Mouse (Mus musculus) kidney, embryonic 15.5 days (tissue): ENCODE measurements at regions not wholly inside any gene's neighbourhood (a gene's known extent, or its start where the extent isn't known, plus 50 kb on each side); places are given as distances from the start of the nearest gene placed in this dataset.

ENCODE experiments used
- ATAC-seq: fragments of 200-750 bp; cut with Nextera tagmentation; replicated peaks from 2 replicates; pipeline ENCODE4 v1.8.0; 2017; ENCODE audit warnings: moderate TSS enrichment; ENCODE audit not compliant: low FRiP score
- H3K27ac ChIP-seq: fragments of 300-500 bp; sonication (generic); 2 replicates; pipeline ENCODE4 v1.5.1; 2015; ENCODE audit warnings: mild to moderate bottlenecking, inconsistent platforms
- H3K27me3 ChIP-seq: fragments of 300-500 bp; sonication (generic); 2 replicates; pipeline ENCODE4 v1.6.1; 2015; ENCODE audit warnings: inconsistent platforms
- H3K36me3 ChIP-seq: fragments of 300-500 bp; sonication (generic); 2 replicates; pipeline ENCODE4 v1.6.1; 2015; ENCODE audit warnings: inconsistent platforms
- H3K4me1 ChIP-seq: fragments of 300-500 bp; sonication (generic); 2 replicates; pipeline ENCODE4 v1.6.1; 2015; ENCODE audit warnings: inconsistent platforms
- H3K4me2 ChIP-seq: fragments of 300-500 bp; sonication (generic); 2 replicates; pipeline ENCODE4 v1.6.1; 2015; ENCODE audit warnings: moderate library complexity, mild to moderate bottlenecking, inconsistent platforms
- H3K4me3 ChIP-seq: fragments of 300-500 bp; sonication (generic); replicated peaks from 2 replicates; pipeline ENCODE4 v1.5.1; 2015; ENCODE audit warnings: mild to moderate bottlenecking, inconsistent platforms
- H3K9ac ChIP-seq: fragments of 300-500 bp; sonication (generic); 2 replicates; pipeline ENCODE4 v1.6.1; 2015; ENCODE audit warnings: mild to moderate bottlenecking, inconsistent platforms
- H3K9me3 ChIP-seq: fragments of 300-500 bp; sonication (generic); replicated peaks from 2 replicates; pipeline ENCODE4 v1.6.1; 2016; ENCODE audit warnings: inconsistent platforms
- WGBS: fragments of 180-500 bp; shearing (Covaris S2); methylation state at CpG from one replicate; pipeline ENCODE4 v1.1.7; 2015; ENCODE audit warnings: mixed read lengths; 5-methylcytosine and 5-hydroxymethylcytosine counted together

DNA sequence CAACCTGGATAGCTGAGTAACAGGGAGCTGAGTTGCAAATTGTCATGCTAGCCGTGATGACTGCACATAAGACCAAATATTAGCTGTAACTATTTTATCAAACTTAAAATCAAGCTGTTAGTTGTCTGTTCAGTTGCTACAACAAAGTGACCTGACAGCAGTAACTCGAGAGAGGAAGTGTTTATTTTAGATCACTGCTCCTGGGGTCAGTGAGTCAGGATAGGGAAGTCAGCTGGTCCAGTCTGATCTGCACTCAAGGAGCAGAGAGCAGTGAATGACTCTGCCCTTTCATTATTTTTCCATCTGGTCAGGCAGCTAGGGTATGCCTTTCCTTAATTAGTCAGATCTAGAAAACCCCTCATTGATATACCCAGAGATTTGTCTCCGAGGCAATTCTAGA is 162.5 kb downstream of the Nuf2 start:
- no peak for ATAC-seq
- WGBS = 10% methylated on average over 3 of the region's 3 CpGs
- Histone ChIP-seq H3K4me3 (no peak overlapping the region), H3K4me1 (peaks cover 23% of the 10 kb centered on the region), H3K27me3 (no peaks in the 10 kb centered on the region), H3K9me3 (no peaks in the 10 kb centered on the region), H3K4me2 (no peak overlapping the region), H3K27ac (peak overlapping the region; percentile 90), H3K36me3 (no peaks in the 10 kb centered on the region), H3K9ac (no peak overlapping the region)

DNA sequence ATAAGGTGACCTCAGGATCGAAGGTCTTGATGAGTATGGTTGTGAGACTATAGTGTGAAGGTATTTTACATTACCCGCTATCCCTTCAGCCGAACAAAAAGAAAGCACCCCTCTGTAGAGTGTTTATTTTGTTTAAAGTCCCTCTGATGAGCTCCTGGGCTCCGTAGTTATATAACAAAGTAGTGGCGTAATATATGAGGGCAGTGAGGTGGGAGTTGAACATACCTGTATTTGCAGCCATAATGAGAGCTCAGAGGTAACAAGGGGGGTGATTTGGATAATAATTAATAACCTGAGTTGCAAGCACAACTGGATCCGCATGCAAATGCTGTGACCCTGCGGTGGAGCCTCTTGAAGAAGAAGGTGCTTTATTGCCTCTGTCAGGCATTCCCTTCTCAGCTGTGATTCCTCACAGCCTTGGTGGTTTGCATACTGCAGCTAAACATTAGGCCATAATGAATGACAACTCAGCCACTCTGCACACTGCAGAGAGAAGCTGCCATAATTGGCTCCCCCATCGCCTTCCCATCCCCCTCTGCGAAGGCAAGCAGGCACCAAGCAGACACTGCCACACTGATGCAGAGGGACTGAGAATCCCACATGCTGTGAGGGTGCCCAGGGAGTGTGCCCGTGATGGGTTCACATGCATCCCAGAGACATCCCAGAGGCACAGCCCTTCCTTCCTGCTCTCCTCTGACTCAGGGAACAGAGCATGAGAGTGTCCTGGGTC is 163.3 kb downstream of the Nuf2 start:
- ATAC-seq = peak; percentile 72

DNA sequence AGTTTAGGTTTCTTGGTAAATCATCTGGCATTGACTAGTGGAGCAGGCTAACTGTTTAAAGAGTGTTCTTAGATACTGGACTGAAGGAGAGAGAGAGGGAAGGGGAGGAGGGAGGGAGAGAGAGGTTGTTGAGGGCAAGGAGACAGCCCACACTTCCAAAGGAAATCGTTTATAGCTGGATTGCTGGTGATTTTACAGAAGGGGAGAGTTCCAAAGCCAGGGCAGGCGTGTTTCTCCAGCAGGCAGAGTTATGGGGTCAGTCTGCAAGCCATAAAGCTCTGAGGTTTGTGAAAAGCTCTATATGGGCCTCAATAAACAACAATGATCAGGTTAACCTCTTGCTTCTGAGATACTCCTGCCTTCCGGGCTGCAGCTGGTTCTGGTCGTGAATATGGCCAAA is 163.9 kb downstream of the Nuf2 start:
- no peak overlapping the region for H3K4me3 ChIP-seq
- H3K27ac ChIP-seq = peak overlapping the region; percentile 90
- H3K4me1 ChIP-seq = peaks cover 28% of the 10 kb centered on the region
- no peaks in the 10 kb centered on the region for H3K9me3 ChIP-seq
- H3K27me3 ChIP-seq = no peaks in the 10 kb centered on the region
- no peak overlapping the region for H3K9ac ChIP-seq
- 0 out of 2 replicates have a peak overlapping the region, but pooled peaks have one; percentile 12 for H3K4me2 ChIP-seq
- no peaks in the 10 kb centered on the region for H3K36me3 ChIP-seq
- 15% methylated on average over 4 of the region's 4 CpGs for WGBS
- ATAC-seq = peak; percentile 42

More for the DNA sequence above, 163.3 kb downstream of the Nuf2 start:
- Histone ChIP-seq H3K4me2 (0 out of 2 replicates have a peak overlapping the region, but pooled peaks have one; percentile 12), H3K4me3 (no peak overlapping the region), H3K9ac (no peak overlapping the region), H3K27ac (peak overlapping the region; percentile 90), H3K9me3 (no peaks in the 10 kb centered on the region), H3K36me3 (no peaks in the 10 kb centered on the region), H3K27me3 (no peaks in the 10 kb centered on the region), H3K4me1 (peaks cover 25% of the 10 kb centered on the region)
- 25% methylated on average over 10 of the region's 10 CpGs for WGBS

DNA sequence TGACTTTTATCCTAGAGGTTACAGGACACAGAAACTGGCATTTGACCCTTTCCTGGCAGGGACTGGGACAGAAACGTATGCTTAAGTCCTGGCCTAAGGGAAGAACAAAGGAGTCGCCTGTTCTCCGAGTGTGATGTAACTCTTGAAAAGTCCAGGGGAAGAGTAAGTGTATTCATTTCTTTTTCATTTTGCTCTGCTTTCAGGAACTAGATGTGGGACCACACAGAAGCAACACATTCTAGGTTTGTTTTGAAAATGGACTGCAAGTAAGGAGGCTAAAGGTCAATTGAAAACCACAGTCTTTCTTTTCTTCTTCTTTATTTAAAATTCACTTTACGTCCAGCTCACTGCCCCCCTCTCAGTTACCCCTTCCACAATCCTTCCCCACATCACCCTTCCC is 168.7 kb downstream of the Nuf2 start:
- Histone ChIP-seq H3K27ac (no peak overlapping the region; the same call in 1 of the 2 replicates), H3K4me2 (no peak overlapping the region), H3K4me3 (no peak overlapping the region), H3K27me3 (no peaks in the 10 kb centered on the region), H3K36me3 (no peaks in the 10 kb centered on the region), H3K9me3 (no peaks in the 10 kb centered on the region), H3K9ac (no peak overlapping the region), H3K4me1 (peaks cover 15% of the 10 kb centered on the region)
- 68% methylated on average over 4 of the region's 4 CpGs for WGBS
- no peak for ATAC-seq

DNA sequence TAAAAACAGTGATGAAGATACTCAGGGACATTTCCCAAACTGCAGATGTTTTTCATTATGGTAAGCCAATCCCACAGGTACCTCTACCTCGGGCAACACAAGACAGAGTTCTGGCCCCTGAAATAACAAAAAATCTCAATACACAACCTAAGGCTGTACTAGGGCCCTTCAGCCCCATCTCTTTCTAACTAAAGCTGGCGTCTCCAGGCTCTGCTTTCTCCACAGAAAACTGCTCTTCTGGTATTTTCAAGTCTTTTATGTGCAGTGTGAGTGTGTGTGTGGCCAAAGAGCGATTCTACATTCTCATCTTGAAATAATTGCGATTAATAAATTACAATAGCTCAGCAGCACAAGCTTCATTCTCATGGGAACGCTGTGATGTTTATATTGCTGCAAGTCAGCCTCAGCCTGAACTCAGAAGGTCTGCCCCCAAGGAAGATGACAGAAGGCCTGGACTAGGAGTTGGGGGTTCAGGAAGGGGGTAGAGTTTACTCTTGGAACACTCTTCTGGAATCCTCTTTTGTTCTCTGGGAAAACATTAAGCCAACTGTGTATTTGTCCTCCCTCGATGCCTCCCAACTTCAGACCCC is 173.5 kb downstream of the Nuf2 start:
- ATAC-seq = peak; percentile 76
- 45% methylated on average over 6 of the region's 6 CpGs for WGBS
- peak overlapping the region; percentile 86 for H3K27ac ChIP-seq

DNA sequence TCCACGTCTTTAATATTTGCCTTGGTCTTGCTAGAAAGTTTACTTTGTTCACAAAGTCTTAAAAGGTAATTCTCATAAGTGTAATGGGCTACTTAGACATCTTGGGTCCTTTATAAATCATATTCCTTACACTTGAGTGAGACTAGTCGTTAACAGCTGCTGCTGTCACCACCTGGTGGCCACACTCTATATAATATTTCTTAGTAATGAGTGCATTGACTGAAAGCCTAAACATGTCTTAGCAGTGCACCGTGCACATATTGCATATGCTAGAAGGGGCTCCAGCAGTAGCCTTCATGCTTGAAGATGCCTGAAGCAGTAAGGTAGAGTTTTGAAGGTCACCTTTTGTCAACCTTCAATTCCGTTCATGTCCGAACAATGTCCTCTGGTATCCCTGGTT is 177.2 kb downstream of the Nuf2 start:
- Histone ChIP-seq H3K9ac (no peak overlapping the region), H3K4me3 (no peak overlapping the region), H3K27me3 (no peaks in the 10 kb centered on the region), H3K9me3 (no peaks in the 10 kb centered on the region), H3K27ac (no peak overlapping the region), H3K4me2 (no peak overlapping the region), H3K4me1 (peaks cover 18% of the 10 kb centered on the region), H3K36me3 (no peaks in the 10 kb centered on the region)
- 66% methylated on average over 5 of the region's 5 CpGs for WGBS
- ATAC-seq = no peak

More for the DNA sequence above, 173.5 kb downstream of the Nuf2 start:
- Histone ChIP-seq H3K9me3 (no peaks in the 10 kb centered on the region), H3K4me1 (peaks cover 19% of the 10 kb centered on the region), H3K9ac (no peak overlapping the region), H3K36me3 (no peaks in the 10 kb centered on the region), H3K4me2 (no peak overlapping the region), H3K4me3 (no peak overlapping the region), H3K27me3 (no peaks in the 10 kb centered on the region)

DNA sequence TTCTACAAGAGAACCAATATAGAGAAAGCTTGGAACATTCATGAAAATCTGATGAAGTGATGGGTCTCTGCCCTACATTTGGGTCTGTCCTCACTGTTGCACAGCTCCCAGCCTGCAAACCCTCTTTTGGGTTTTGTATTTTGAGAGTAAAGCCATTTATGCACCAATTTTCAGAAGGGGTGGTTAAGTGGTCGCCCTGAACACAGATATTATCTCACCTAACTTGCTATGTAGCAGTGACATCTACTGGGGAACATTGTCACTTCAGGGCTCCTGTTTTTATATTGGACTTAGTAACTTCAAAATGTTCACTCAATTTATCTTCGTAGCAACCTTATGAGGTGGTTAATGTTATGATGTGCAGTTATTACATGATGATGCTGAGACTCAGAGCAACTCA is 183.6 kb downstream of the Nuf2 start:
- Histone ChIP-seq H3K4me2 (no peak overlapping the region), H3K9ac (no peak overlapping the region), H3K9me3 (no peaks in the 10 kb centered on the region), H3K36me3 (no peaks in the 10 kb centered on the region), H3K27me3 (no peaks in the 10 kb centered on the region), H3K4me3 (no peak overlapping the region), H3K4me1 (no peaks in the 10 kb centered on the region), H3K27ac (peak overlapping the region; percentile 61)
- WGBS = 42% methylated on average over 2 of the region's 2 CpGs
- peak; percentile 54; the same call in 1 of the 2 replicates for ATAC-seq

DNA sequence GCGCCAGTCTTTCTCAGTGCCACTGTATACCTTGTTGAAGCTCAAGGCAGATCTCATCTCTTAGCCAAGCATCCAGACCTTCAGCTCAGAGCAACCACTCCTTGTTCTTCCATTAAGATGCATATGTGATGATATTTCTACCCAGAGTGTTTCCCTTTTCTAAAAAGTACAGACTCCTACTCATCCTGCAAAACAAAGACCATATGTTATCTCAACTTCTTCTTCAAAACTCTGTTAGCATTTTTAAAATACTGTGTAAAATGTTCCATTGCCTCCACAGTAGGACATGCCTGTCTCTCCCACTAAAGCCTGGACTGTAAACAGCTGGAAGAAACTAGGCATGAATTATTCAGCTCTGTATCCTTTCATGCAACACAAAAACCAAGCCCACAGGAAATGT is 184.4 kb downstream of the Nuf2 start:
- Histone ChIP-seq H3K4me1 (no peaks in the 10 kb centered on the region), H3K27me3 (no peaks in the 10 kb centered on the region), H3K27ac (peak overlapping the region; percentile 61), H3K36me3 (no peaks in the 10 kb centered on the region), H3K4me3 (no peak overlapping the region), H3K9me3 (no peaks in the 10 kb centered on the region), H3K4me2 (no peak overlapping the region), H3K9ac (no peak overlapping the region)
- peak; percentile 46; the same call in 1 of the 2 replicates for ATAC-seq
- 85% methylated on average over 1 of the region's 1 CpGs for WGBS

DNA sequence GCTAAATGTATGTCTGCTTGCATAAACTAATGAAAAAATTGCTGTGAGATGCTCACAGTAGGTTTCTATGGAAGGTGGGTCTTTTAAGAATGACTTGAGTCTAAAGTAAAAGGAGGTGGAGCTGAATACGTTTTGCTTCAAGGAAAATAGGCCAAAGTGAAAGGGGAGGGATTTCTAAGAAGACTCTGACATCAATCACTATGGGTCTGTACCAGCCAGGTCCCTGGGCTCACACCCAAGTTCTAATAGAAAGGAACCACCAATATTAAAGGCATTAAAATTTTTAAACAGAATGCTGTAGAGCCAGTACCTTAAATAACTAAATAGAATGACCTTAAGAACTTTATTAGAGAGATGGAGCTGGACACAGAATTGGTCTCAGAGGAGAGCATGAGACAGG is 190.1 kb downstream of the Nuf2 start:
- Histone ChIP-seq H3K27me3 (no peaks in the 10 kb centered on the region), H3K27ac (no peak overlapping the region), H3K4me2 (no peak overlapping the region), H3K4me1 (no peaks in the 10 kb centered on the region), H3K36me3 (no peaks in the 10 kb centered on the region), H3K9me3 (no peaks in the 10 kb centered on the region), H3K4me3 (no peak overlapping the region), H3K9ac (no peak overlapping the region)
- whole genome bisulfite sequencing = 61% methylated on average over 1 of the region's 1 CpGs
- no peak for ATAC-seq

DNA sequence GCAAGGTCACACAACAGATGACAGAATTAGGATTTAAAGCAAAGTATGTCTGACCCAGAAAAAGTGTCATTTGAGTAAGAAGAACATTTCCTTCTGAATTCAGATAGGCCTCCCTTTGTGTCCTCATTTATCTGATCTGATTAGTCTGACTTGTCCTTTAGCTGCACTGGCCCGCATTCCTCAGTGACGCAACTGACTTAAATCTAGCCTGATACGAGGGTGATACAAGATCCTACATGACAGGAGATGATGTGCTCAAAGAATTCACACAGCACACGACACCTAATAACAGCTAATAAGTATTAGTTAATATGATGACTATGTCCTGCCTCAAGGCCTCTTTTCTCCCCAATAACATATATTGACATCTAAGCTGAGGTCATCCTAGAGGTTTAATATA is 192.8 kb downstream of the Nuf2 start:
- WGBS = 62% methylated on average over 4 of the region's 4 CpGs
- no peak for ATAC-seq
- H3K27ac ChIP-seq = no peak overlapping the region
- no peaks in the 10 kb centered on the region for H3K9me3 ChIP-seq
- no peaks in the 10 kb centered on the region for H3K36me3 ChIP-seq
- no peaks in the 10 kb centered on the region for H3K27me3 ChIP-seq
- H3K4me3 ChIP-seq = no peak overlapping the region
- no peak overlapping the region for H3K4me2 ChIP-seq
- no peak overlapping the region for H3K9ac ChIP-seq
- H3K4me1 ChIP-seq = no peaks in the 10 kb centered on the region

DNA sequence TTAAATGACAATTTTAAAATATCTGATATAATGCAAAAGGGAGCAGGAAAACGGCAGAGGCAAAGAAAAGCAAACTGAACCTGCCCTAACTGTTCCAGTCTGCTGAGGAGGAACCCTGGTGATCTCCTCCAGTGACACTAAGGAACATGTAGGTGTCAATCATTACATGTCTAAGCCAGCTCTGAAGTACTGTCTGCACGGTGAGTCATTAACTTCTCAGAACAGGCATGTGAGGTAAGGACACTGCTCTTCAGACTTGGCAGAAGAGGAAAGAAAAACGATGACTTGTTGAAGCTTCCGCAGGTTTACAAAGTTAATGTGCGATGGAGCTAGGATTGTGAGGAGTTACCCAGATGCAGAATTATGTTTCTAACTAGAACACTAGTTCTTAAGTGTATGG is 199.1 kb downstream of the Nuf2 start:
- 0 out of 2 replicates have a peak, but pooled peaks have one; percentile 79 for ATAC-seq
- no peak overlapping the region for H3K4me3 ChIP-seq
- no peak overlapping the region for H3K4me2 ChIP-seq
- H3K36me3 ChIP-seq = no peaks in the 10 kb centered on the region
- WGBS = 78% methylated on average over 5 of the region's 5 CpGs
- H3K27me3 ChIP-seq = no peaks in the 10 kb centered on the region
- no peaks in the 10 kb centered on the region for H3K9me3 ChIP-seq
- H3K9ac ChIP-seq = no peak overlapping the region
- H3K27ac ChIP-seq = no peak overlapping the region
- H3K4me1 ChIP-seq = no peaks in the 10 kb centered on the region

DNA sequence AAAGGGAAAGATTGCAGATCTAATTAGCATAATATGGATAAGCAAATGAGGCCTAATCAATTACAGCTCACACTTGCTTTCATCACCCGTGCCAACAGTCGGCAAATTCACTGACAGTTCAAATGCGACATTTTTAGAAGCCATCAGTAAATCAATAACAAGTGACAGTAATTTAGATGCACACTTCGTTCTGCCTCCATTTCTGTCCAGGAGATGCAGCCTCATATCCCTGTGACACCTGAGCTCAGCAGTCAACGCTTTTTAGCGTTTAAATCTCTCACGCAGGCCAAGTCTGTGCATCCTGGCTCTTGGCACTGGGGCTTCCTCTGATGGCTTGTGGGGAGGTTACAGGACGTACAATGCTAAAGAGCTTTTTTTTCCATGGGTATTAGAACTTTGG is 218.0 kb downstream of the Nuf2 start:
- no peak for ATAC-seq
- Histone ChIP-seq H3K4me2 (no peak overlapping the region), H3K27me3 (no peaks in the 10 kb centered on the region), H3K9ac (no peak overlapping the region), H3K27ac (no peak overlapping the region), H3K4me3 (no peak overlapping the region), H3K4me1 (no peaks in the 10 kb centered on the region), H3K9me3 (no peaks in the 10 kb centered on the region), H3K36me3 (no peaks in the 10 kb centered on the region)
- 75% methylated on average over 8 of the region's 8 CpGs for WGBS
